Mouse (Mus musculus): ENCODE measurements around the gene Sult2a6. TPM values are rescaled to one million over a fixed set of nuclear protein-coding genes. Genes with fewer than 3 reads are reported as not detected.

Gene Sult2a6
- polyA plus RNA-seq (2015; fragmentation: Nextera tagmentation; extraction: Ambion mirVana), result not detected in 2 replicates

GRCm38 (mm10) chr7:14254770-14255169 lies at the start of gene Sult2a6:
TSS of gene Sult2a6 (minus strand) at chr7:14254870.

Other genes with a start within 250 kb of the Sult2a6 start
- gene Sult2a3, start 131.8 kb downstream of the Sult2a6 start, polyA plus RNA-seq (2015; fragmentation: Nextera tagmentation; extraction: Ambion mirVana), result not detected in 2 replicates
- not detected in 2 replicates for gene Obox8, start 78.7 kb upstream of the Sult2a6 start, polyA plus RNA-seq (2015; fragmentation: Nextera tagmentation; extraction: Ambion mirVana)
- not detected in 2 replicates for gene Sult2a8, start 191.9 kb upstream of the Sult2a6 start, polyA plus RNA-seq (2015; fragmentation: Nextera tagmentation; extraction: Ambion mirVana)
- gene Sult2a7, start 239.4 kb upstream of the Sult2a6 start, polyA plus RNA-seq (2015; fragmentation: Nextera tagmentation; extraction: Ambion mirVana), result not detected in 2 replicates